Mouse (Mus musculus) yolk sac, embryonic 10.5 days (tissue): ENCODE measurements around the gene Endov.

Source experiments
- DNase-seq: peaks from one replicate; pipeline ENCODE4 v3.0.0-alpha.2; 2017; ENCODE audit warnings: low spot score

Gene Endov

DNA sequence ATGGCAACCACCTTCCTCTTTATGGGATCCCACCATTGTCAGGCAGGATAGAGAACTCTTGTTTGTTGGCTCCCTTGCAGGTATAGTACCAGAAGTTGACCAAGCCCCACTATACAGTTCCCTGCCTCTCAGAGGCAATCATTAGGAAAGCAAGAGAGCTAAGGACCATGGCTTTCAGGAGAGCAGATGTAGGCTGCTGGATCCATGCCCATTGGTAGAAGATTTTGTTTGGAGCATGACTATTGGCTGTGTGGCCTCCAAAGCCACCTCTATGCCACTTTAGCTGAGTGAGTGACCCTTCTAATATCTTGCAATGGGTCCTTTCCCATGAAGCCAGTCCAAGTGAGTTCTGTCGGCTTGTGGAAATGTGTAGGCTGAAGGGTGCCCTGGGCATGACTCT is 28.2 kb downstream of the Endov start:
- DNase-seq, result no peak

DNA sequence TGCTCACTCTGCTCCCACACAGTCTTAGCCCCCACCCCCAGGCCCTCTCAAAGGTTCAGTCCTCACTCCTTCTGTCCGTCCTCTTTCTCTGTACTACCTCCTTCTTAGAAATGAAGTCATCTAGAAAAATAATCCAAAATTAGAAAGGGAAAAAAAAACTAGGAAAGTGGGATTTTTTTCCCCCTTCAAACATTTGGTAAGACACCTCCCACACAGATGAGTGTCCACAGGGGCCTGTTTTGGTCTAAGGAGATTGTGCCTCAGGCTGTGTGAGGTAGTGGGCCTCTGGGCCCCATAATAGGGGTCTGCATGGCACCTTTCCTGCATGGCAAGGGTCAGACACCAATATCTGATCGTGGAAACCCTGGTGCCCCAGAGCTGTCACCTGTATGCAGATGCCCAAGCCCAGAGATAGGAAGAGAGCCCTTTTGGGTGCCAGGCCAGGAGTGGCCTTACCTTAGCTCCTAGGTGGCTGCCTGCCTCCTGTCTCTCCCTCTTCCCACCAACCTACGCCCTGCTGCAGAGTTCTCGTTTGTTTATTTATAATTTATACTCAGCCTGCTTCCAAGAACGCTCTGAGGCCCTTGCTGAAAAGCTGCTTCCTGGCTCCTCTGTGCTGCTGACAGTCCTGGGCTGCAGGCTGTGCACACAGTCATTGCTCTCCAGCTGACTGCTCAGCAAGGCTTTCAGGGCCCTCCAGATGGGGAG is 29.0 kb downstream of the Endov start:
- no peak for DNase-seq

DNA sequence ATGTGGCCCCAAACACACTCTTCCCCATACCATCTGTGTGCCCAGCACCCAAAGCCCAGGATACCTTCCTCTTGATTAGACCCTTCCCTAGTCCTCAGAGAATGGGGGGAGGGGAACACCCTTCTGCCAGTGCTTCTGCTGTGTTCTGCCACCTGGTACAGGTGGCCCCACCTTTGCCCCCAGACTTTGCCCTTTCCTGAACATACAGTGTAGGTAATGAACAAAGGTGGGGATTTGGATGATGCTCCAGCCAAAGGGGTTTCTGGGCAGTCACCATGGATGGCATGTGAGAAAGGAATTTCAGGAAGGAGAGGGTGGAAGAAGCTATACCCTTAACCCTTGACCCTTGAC is 29.5 kb downstream of the Endov start:
- DNase-seq, result no peak

- no peak for DNase-seq
These were observed 31.0 kb downstream of the Endov start for GRCm38 (mm10) chr11:119521920-119522710.

GRCm38 (mm10) chr11:119522779-119523178 is 31.6 kb downstream of the Endov start:
- no peak for DNase-seq

DNA sequence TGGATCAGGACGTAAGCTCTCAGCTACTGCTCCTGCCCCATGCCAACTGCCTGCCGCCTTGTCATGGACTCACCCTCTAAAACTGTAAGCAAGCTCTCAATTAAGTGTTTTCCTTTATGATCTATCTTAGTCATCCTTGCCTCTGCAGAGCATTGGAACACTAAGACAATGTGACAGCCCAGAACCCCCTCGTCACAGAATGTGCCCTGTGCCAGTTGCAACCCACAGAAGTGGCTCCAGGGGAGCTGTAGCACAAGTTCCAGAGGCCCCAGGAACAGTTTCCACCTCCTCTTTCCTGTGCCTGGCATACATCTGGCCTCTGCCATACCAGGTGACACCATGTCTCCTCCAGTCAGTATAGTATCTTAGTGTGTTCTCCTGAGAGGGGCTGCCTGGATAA is 32.2 kb downstream of the Endov start:
- DNase-seq, result no peak

- DNase-seq, result peak; percentile 88
These were observed 33.4 kb downstream of the Endov start for GRCm38 (mm10) chr11:119524545-119524949.

GRCm38 (mm10) chr11:119526068-119526966 is 35.2 kb downstream of the Endov start:
- DNase-seq, result no peak

DNA sequence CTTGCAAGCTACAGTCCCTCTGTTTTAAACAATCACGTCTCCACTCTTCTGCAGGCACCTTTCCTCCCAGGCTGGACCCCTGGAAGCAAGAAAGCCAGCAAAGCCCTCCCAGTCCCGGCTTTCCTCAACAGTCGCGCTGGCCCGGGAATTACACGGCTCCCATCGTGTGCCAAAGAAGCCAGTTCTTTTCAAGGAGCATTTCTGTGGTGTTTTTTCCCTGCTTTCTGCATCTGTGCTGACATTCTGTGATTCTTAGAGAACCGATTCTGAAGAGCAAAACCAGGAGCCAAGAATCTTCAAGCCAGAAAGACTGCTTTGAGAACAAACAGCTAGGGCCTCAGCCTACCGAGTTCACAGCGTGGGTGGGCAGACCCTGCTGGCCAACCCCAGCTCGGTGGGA is 37.8 kb downstream of the Endov start:
- DNase-seq, result no peak

- no peak for DNase-seq
These were observed 41.3 kb downstream of the Endov start for GRCm38 (mm10) chr11:119532460-119532859.

DNA sequence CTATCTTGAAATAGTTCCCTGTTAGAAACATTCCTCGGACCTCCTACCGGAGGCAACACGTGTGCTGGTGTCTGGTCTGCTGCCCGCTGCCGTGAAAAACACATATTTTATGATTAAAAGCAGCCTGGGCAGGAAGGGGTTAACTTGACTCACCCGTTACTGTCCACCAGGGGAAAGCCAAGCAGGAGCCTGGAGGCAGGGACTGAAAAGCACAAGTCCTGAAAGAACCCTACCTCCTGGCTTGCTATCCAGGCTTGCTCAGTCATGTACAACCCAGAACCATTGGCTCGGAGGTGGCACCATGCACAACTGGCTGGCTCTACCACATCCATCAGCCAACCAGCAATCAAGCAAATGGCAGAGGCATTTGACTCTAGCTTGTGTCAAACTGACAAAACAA is 42.6 kb downstream of the Endov start:
- no peak for DNase-seq

GRCm38 (mm10) chr11:119539944-119540343 is 48.8 kb downstream of the Endov start:
- DNase-seq, result no peak

DNA sequence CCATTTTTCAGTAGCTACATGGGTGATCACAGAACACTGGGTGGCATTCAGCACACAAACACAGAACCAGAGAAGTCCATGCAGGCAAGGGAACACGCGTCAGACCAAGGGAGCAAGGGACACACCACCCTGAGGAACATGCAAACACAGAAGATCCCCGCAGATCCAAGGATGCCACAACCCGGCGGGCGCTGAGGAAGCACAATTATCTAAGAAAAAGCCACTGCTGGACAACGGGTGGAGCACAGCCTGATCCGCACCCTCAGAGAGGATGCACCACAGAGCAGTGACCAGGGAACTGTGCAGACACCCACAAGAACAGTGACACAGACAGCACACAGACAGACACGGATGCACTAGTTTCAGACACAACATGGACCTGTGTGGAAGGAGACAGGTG is 49.4 kb downstream of the Endov start:
- DNase-seq, result no peak

DNA sequence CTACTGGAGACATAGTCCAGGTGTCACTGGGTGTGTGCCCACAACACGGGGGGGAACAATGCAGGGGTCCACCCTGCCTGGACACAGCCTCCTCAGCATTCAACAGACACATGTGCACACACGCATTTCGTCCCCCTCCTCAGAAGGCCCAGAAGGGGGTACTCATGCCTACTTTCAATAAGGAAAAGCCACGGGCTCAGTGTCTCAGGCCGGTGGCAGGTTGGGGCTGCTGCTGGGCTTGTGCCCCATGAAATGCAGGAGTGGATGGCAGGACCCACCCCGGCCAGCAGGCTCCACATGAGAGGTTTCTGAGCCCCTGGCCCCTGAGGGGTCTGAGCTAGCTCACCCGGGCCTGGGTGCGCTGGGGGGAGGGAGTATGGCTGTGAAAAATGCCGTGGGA is 49.9 kb downstream of the Endov start:
- DNase-seq, result no peak

- no peak for DNase-seq
These were observed 51.2 kb downstream of the Endov start for GRCm38 (mm10) chr11:119542371-119542770.

- no peak for DNase-seq
These were observed 51.7 kb downstream of the Endov start for GRCm38 (mm10) chr11:119542886-119543285.

DNA sequence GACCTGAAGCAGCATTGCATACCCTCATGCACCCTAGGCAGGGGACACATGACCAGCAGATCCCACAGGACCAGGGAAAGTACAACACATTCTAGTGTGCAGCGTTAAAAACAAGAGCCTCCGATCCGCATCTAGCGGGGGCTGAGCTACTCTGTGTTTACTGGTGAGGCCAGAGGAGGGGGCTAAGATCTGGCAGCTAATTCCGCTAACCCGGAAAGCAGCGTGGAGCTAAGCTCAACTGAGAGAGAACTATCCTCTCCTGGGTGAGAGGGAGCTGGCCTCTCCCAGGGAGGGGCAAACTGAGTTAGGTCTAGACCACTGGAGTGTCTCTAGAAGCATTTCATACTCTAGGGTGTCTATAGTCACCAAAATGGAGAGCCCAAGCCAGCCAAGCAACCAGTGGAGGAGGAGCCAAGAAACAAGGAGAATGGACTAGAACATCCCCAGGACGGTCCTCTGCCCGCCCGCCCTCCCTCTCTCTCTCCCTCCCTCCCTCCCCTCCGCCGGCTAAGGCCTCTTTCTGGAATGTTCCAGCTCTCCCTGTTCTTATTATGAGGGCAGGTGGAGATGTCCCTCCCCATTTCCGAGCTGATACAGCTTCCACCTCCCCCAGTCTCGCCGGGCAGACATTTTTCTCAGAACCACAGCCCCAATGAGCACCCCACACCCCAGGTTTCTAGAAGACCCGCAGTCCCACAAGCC is 52.8 kb downstream of the Endov start:
- DNase-seq, result no peak

DNA sequence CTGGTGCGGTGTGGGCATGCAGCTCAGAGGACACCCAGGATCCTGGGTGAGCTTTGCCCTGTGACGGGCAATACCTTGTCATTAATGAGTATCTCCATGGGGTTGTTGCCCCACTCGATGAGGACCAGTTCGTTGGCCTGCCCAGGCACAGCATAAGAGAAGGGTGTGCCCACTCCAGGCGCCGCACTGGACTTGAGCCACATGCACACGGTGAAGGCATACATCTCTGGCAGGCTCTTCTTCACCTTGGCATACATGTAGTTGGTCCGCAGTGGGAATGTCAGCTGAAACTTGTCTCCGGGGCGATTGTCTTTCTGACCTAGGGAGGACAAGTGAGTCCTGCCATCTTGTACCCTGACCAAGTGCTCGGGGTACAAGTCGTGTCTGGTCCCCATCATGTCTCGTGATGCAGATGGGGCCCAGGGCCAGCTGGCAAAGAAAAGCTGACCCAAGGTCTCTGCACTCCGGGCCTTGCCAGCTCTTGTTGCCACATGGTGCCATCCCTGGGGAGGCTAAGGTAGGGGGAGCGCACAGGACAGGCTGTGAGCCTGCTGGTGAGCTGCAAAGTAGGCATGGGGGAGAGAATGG is 53.5 kb downstream of the Endov start:
- no peak for DNase-seq

GRCm38 (mm10) chr11:119545281-119545680 is 54.1 kb downstream of the Endov start:
- DNase-seq, result no peak

- no peak for DNase-seq
These were observed 54.8 kb downstream of the Endov start for GRCm38 (mm10) chr11:119545741-119546495.
